Mouse (Mus musculus) liver, postnatal 0 days (tissue): ENCODE data around the gene Muc16.

ENCODE experiments used
- CTCF ChIP-seq: sonication (generic); IDR thresholded peaks from 2 replicates; pipeline ENCODE4 v1.5.1; 2016; ENCODE audit warnings: antibody characterized with exemption, low read depth
- EP300 ChIP-seq: IDR thresholded peaks from 2 replicates; pipeline ENCODE4 v1.6.1; 2016; ENCODE audit warnings: antibody characterized with exemption, low read depth, mild to moderate bottlenecking

- no peak for TF ChIP-seq CTCF
- no peak for TF ChIP-seq EP300
These were observed 196.2 kb downstream of the Muc16 start, which contains the start of the genes Zfp558 and Mbd3l1 for GRCm38 (mm10) chr9:18478168-18478567.
